Mouse (Mus musculus): ENCODE results near the gene Vapa. TPM values are rescaled to one million over a fixed set of nuclear protein-coding genes. Genes with fewer than 3 reads are reported as not detected.
"Not testable (repeated sequence)": the region's sequence is repeated elsewhere in the genome, so short reads cannot be mapped to it uniquely, and the experiment has no call there.

The Vapa gene
- polyA plus RNA-seq, 1 experiment: 96.0 TPM

DNA sequence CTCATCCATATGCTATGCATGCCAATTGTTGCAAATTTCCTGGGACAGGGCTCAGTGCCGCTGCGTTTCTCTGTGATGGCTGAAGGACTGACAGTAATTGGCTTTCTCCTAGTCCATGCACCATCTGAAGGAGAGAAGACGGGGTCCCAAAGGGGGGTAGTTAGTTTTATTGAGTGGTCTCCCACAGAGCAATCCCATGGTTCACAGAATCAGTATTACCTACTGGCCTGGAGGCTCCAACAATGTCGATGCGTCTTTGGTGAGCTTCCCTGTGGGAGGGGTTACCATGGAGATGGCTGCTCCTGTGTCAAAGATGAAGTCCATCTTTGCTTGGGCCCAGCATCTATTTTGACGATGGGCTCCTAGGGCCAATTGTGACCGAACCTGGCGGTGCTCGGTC lies 54.6 kb downstream of the Vapa start:
- Histone ChIP-seq H3K4me1 (ENCODE audit: control insufficient read depth, insufficient read depth, insufficient read length, low read length) (peaks cover 3% of the 10 kb centered on the region), H3K27ac (ENCODE audit: insufficient read depth, low read depth, low read length) (no peak overlapping the region), H3K36me3 (ENCODE audit: control insufficient read depth, insufficient read depth, low read length) (no peaks in the 10 kb centered on the region), H3K27me3 (ENCODE audit: control insufficient read depth, insufficient read depth, low read length) (no peaks in the 10 kb centered on the region), H3K4me3 (ENCODE audit: low read depth, low read length) (no peak overlapping the region)
- WGBS: 57% methylated on average over 9 of the region's 9 CpGs
- TF ChIP-seq CTCF (IDR thresholded peaks at IDR 0.05; ENCODE audit: extremely low read depth, insufficient read length, insufficient replicate concordance, low read depth, low read length): no peak
- TF ChIP-seq POLR2A (IDR thresholded peaks at IDR 0.05; ENCODE audit: low read depth, low read length): no peak

DNA sequence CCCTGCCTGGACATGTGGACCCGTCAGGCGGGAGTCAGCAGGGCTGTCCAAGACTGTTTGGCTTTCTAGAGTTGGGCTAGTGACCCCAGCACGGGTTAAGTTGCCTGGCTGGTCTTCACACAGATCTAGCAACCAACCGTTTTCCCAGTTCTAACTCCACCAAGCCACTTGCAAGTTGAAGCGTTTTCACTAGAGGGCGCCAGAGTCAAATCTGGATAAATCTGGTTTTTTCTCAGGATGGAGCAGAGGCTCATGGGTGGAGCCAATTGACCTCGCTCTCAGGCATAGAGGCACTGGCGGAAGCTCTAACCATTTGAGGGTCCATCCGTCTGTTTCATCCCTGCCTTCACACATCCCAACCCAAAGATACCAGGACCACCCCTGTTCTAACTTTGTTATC lies 55.1 kb downstream of the Vapa start:
- no peaks in the 10 kb centered on the region for H3K36me3 ChIP-seq (ENCODE audit: control insufficient read depth, insufficient read depth, low read length)
- H3K4me1 ChIP-seq (ENCODE audit: control insufficient read depth, insufficient read depth, insufficient read length, low read length): peaks cover 3% of the 10 kb centered on the region
- H3K4me3 ChIP-seq (ENCODE audit: low read depth, low read length): no peak overlapping the region
- no peaks in the 10 kb centered on the region for H3K27me3 ChIP-seq (ENCODE audit: control insufficient read depth, insufficient read depth, low read length)
- peak; percentile 61; the same call in 1 of the 2 replicates for TF ChIP-seq CTCF (IDR thresholded peaks at IDR 0.05; ENCODE audit: extremely low read depth, insufficient read length, insufficient replicate concordance, low read depth, low read length)
- no peak; the same call in 1 of the 2 replicates for TF ChIP-seq POLR2A (IDR thresholded peaks at IDR 0.05; ENCODE audit: low read depth, low read length)
- no peak overlapping the region for H3K27ac ChIP-seq (ENCODE audit: insufficient read depth, low read depth, low read length)
- WGBS: 41% methylated on average over 9 of the region's 9 CpGs

DNA sequence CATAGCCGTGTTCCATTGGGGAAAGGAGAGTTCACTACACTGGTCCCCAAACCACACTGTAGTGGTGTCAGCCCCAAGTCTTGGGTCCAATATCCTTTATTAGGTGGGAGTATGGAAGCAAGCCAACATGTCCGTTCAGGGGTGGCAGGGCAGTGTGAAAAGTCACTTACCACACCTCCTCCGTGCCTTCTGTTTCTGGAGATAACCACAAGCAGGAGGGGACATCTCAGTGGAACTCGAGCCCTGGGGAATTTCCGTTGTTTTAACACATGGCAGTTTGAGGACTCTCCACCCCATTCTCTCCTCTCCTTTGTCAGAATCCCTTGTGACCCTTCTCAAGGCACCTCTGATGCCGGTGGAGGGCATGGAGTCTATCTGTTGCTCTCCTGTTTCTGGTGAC lies 56.1 kb downstream of the Vapa start:
- Histone ChIP-seq H3K27me3 (ENCODE audit: control insufficient read depth, insufficient read depth, low read length) (no peaks in the 10 kb centered on the region), H3K4me3 (ENCODE audit: low read depth, low read length) (no peak overlapping the region), H3K27ac (ENCODE audit: insufficient read depth, low read depth, low read length) (no peak overlapping the region), H3K36me3 (ENCODE audit: control insufficient read depth, insufficient read depth, low read length) (no peaks in the 10 kb centered on the region), H3K4me1 (ENCODE audit: control insufficient read depth, insufficient read depth, insufficient read length, low read length) (peaks cover 3% of the 10 kb centered on the region)
- no peak for TF ChIP-seq POLR2A (IDR thresholded peaks at IDR 0.05; ENCODE audit: low read depth, low read length)
- no peak for TF ChIP-seq CTCF (IDR thresholded peaks at IDR 0.05; ENCODE audit: extremely low read depth, insufficient read length, insufficient replicate concordance, low read depth, low read length)
- 32% methylated on average over 6 of the region's 6 CpGs for WGBS

DNA sequence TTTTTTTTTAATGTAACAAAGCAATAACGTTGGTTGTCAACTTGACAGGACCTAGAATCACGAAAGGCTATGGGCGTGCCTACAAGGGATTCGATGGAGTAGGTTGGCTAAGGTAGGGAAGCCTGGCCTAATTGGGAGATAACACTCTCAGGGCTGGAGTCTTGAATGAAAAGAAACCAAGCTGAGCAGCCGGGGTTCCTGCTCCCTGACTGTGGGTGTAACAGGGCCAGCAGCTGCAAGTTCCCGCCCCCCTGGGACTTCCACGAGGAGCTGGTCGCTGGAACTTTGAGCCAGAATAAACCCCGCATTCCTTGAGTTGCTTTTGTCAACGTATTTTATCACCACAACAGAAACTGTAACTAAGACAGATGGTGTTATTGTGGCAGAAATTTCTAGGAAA lies 56.6 kb downstream of the Vapa start:
- H3K36me3 ChIP-seq (ENCODE audit: control insufficient read depth, insufficient read depth, low read length): no peaks in the 10 kb centered on the region
- H3K27ac ChIP-seq (ENCODE audit: insufficient read depth, low read depth, low read length): no peak overlapping the region
- H3K27me3 ChIP-seq (ENCODE audit: control insufficient read depth, insufficient read depth, low read length): no peaks in the 10 kb centered on the region
- TF ChIP-seq CTCF (IDR thresholded peaks at IDR 0.05; ENCODE audit: extremely low read depth, insufficient read length, insufficient replicate concordance, low read depth, low read length) (no peak), POLR2A (IDR thresholded peaks at IDR 0.05; ENCODE audit: low read depth, low read length) (no peak)
- H3K4me3 ChIP-seq (ENCODE audit: low read depth, low read length): no peak overlapping the region
- H3K4me1 ChIP-seq (ENCODE audit: control insufficient read depth, insufficient read depth, insufficient read length, low read length): peaks cover 3% of the 10 kb centered on the region
- 16% methylated on average over 10 of the region's 10 CpGs for WGBS

DNA sequence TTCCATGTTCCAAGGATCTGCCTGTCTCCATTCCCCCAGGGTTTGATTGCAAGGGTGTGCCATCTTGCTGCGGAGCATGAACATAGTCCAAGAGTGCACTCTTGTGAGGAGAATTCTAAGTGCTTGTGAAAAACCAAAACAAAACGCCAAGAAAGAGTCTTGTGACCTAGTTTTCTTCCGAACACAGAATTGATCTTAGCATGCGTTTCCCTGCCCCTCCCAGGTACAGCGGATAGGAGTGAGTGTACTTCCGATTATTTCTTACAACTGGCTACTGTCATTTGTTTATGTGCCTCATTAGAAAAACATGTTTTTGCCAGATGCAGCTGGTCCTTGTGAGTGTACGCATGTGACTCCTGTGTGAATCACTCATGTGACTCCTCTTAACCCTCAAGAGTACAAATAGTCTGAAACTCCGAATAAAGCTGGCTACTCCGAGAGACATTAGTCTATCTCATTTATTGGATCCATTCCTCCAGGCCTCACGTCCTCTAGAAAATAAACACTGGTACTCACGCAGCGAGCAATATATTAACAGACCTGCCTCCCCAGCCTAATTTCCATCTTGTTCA lies 60.8 kb downstream of the Vapa start:
- 70% methylated on average over 12 of the region's 12 CpGs for WGBS
- no peak for TF ChIP-seq CTCF (IDR thresholded peaks at IDR 0.05; ENCODE audit: extremely low read depth, insufficient read length, insufficient replicate concordance, low read depth, low read length)
- TF ChIP-seq POLR2A (IDR thresholded peaks at IDR 0.05; ENCODE audit: low read depth, low read length): no peak
- no peak overlapping the region; the same call in 1 of the 2 replicates for H3K27ac ChIP-seq (ENCODE audit: insufficient read depth, low read depth, low read length)
- H3K27me3 ChIP-seq (ENCODE audit: control insufficient read depth, insufficient read depth, low read length): no peaks in the 10 kb centered on the region
- H3K36me3 ChIP-seq (ENCODE audit: control insufficient read depth, insufficient read depth, low read length): no peaks in the 10 kb centered on the region
- H3K4me1 ChIP-seq (ENCODE audit: control insufficient read depth, insufficient read depth, insufficient read length, low read length): peaks cover 3% of the 10 kb centered on the region
- H3K4me3 ChIP-seq (ENCODE audit: low read depth, low read length): no peak overlapping the region

DNA sequence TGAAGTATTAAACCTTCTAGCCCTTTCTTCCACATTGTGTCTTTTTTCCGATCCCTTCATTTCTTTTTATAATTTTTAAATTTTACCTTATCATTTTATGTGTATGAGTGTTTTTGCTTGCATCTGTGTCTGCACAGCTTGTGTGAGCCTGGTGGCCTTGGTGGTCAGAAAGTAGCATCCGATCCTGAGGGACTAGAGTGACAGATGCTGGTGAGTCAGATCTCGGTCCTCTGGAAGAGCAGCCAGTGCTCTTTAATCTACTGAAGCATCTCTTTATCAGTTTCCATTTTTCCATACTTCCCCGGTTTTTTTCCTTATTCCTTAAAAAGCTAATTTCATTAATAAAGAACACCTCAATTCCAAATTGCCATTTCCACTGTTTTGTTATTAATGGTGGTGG lies 63.0 kb downstream of the Vapa start:
- TF ChIP-seq CTCF (IDR thresholded peaks at IDR 0.05; ENCODE audit: extremely low read depth, insufficient read length, insufficient replicate concordance, low read depth, low read length): no peak
- TF ChIP-seq POLR2A (IDR thresholded peaks at IDR 0.05; ENCODE audit: low read depth, low read length): no peak
- no peaks in the 10 kb centered on the region for H3K36me3 ChIP-seq (ENCODE audit: control insufficient read depth, insufficient read depth, low read length)

DNA sequence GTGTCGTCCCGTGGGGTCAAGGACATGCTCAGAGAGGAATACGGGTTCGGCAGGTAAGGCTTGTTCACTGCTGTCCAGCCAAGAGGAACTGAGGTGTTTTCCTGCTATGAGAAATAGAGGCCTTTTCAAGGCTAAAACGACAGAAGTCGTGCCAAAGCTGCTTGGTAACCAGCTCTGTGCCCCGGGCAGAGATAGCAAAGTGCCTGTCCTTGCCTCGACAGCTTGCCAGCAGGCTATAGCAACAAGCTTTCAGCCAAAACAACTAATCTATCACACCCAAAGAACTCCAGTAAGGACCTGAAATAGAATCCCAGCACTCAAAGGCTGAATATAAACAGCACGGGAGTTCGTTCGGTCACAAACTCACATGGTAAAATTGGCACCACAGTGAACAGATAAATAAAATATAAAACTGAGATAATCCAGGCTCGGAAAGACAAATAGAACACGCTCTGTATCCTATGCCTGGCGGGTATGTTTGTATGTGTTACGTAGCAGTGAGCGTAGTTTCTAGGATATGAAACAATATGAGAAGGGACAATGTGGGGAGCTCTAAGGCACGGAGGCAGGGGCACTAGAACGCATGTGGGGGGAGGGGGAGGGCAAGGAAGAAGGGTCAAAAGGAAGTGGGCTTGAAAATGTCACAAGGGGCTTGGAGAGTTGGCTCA lies 64.5 kb downstream of the Vapa start:
- WGBS: 27% methylated on average over 18 of the region's 18 CpGs
- Histone ChIP-seq H3K4me1 (ENCODE audit: control insufficient read depth, insufficient read depth, insufficient read length, low read length) (no peaks in the 10 kb centered on the region), H3K27me3 (ENCODE audit: control insufficient read depth, insufficient read depth, low read length) (no peaks in the 10 kb centered on the region), H3K4me3 (ENCODE audit: low read depth, low read length) (no peak overlapping the region), H3K27ac (ENCODE audit: insufficient read depth, low read depth, low read length) (no peak overlapping the region), H3K36me3 (ENCODE audit: control insufficient read depth, insufficient read depth, low read length) (no peaks in the 10 kb centered on the region)
- TF ChIP-seq CTCF (IDR thresholded peaks at IDR 0.05; ENCODE audit: extremely low read depth, insufficient read length, insufficient replicate concordance, low read depth, low read length) (no peak), POLR2A (IDR thresholded peaks at IDR 0.05; ENCODE audit: low read depth, low read length) (no peak)

More for the DNA sequence above, 63.0 kb downstream of the Vapa start:
- Histone ChIP-seq H3K4me3 (ENCODE audit: low read depth, low read length) (no peak overlapping the region), H3K4me1 (ENCODE audit: control insufficient read depth, insufficient read depth, insufficient read length, low read length) (peaks cover 2% of the 10 kb centered on the region), H3K27ac (ENCODE audit: insufficient read depth, low read depth, low read length) (no peak overlapping the region), H3K27me3 (ENCODE audit: control insufficient read depth, insufficient read depth, low read length) (no peaks in the 10 kb centered on the region)
- whole genome bisulfite sequencing: 83% methylated on average over 4 of the region's 4 CpGs

DNA sequence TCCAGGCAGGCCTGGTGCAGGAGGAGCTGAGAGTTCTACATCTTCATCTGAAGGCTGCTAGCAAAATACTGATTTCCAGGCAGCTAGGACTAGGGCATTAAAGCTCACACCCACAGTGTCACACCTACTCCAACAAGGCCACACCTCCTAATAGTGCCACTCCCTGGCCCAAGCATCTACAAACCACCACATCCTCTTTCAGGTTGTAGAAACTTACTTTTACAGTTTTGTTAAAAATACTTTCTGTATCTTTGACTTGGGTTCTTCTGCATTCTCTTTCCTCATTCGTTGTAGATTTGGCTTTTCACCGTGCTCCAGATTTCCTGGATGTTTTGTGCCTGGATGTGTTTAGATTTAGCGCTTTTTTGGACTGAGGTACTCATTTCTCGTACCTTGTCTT lies 67.1 kb downstream of the Vapa start:
- H3K36me3 ChIP-seq (ENCODE audit: control insufficient read depth, insufficient read depth, low read length); H3K4me3 ChIP-seq (ENCODE audit: low read depth, low read length); H3K27ac ChIP-seq (ENCODE audit: insufficient read depth, low read depth, low read length); H3K4me1 ChIP-seq (ENCODE audit: control insufficient read depth, insufficient read depth, insufficient read length, low read length); H3K27me3 ChIP-seq (ENCODE audit: control insufficient read depth, insufficient read depth, low read length): not testable (repeated sequence)
- WGBS: 88% methylated on average over 4 of the region's 4 CpGs

Data from small intestine, adult 2 months (tissue).